Mouse (Mus musculus): ENCODE measurements around the gene Dpf2. TPM values are rescaled to one million over a fixed set of nuclear protein-coding genes. Genes with fewer than 3 reads are reported as not detected.

Dpf2 gene
- polyA plus RNA-seq, 1 experiment from 2014 or later, result 77.7 TPM

DNA sequence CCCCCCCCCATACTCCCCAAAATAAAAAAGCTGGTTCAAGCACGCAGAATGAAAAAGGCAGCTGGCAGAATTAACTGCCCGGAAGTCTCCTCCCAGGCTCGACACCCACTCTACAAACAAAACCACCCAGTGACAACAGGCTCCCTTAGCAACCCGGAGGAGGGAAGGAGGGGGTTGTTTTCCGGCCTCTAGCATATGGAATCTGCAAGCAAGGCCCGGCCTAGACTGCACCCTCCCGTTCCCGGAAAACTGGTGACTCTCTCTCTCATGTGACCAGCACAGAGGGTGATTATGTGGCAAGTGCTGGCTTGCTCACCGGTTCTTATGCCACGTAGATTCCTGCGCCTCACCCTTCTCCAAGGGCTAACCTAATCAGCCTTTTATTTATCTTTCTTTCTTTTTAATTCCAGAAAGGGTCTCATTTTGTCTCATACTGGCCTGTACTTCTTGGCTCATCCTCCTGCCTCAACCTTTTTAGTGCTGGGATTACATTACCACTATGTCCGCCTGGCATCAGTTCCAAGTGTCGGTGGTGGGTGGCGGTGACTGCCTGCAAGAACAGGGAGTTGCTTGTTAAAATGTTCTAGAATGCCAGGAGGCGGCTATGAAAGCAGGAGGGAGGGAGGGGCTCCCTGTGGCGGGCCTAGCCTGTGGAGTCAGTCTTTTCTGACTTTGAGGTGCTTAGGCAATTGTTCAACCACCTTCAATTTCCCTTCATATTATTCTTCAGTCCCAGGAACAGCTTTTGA is 66.1 kb downstream of the Dpf2 start:
- peak overlapping the region; percentile 63 for H3K4me3 ChIP-seq (ENCODE audit: low read depth, low read length)
- H3K36me3 ChIP-seq (ENCODE audit: insufficient read depth, low read length), result no peaks in the 10 kb centered on the region
- H3K9me3 ChIP-seq (ENCODE audit: low read length), result no peaks in the 10 kb centered on the region
- H3K27ac ChIP-seq (ENCODE audit: low read length), result peak overlapping the region; percentile 100
- no peaks in the 10 kb centered on the region for H3K27me3 ChIP-seq (replicated peaks; ENCODE audit: insufficient read depth, low read length)
- peak; percentile 76 for ATAC-seq
- H3K9ac ChIP-seq (replicated peaks; ENCODE audit: low read depth), result peak overlapping the region; percentile 68
- peaks cover 32% of the 10 kb centered on the region for H3K4me1 ChIP-seq (ENCODE audit: insufficient read depth, low read depth, low read length)
- 5% methylated on average over 16 of the region's 16 CpGs for WGBS
- peak; percentile 100 for DNase-seq (ENCODE audit: low spot score)
- H3K4me2 ChIP-seq (replicated peaks; ENCODE audit: low read depth, low read length), result peak overlapping the region; percentile 55
- TF ChIP-seq EP300 (IDR thresholded peaks at IDR 0.05) (peak; percentile 98), CTCF (IDR thresholded peaks at IDR 0.05) (peak; percentile 33)

Other genes with a start within 250 kb of the Dpf2 start
- 32.6 and 38.2 TPM in 2 replicates for gene Sipa1, start 249.3 kb downstream of the Dpf2 start, polyA plus RNA-seq (2015; fragmentation: Nextera tagmentation; extraction: Ambion mirVana)
- 36.8 and 36.9 TPM in 2 replicates for gene Map3k11, start 224.3 kb downstream of the Dpf2 start, polyA plus RNA-seq (2015; fragmentation: Nextera tagmentation; extraction: Ambion mirVana)
- gene Pcnx3, start 224.1 kb downstream of the Dpf2 start, polyA plus RNA-seq (2015; fragmentation: Nextera tagmentation; extraction: Ambion mirVana), result 11.3 and 12.9 TPM in 2 replicates
- gene Kcnk7, start 208.6 kb downstream of the Dpf2 start, polyA plus RNA-seq (2015; fragmentation: Nextera tagmentation; extraction: Ambion mirVana), result 0.87 and 1.3 TPM in 2 replicates
- 19.3 and 21.6 TPM in 2 replicates for gene Ehbp1l1, start 186.7 kb downstream of the Dpf2 start, polyA plus RNA-seq (2015; fragmentation: Nextera tagmentation; extraction: Ambion mirVana)
- 120 and 126 TPM in 2 replicates for gene Fam89b, start 183.4 kb downstream of the Dpf2 start, polyA plus RNA-seq (2015; fragmentation: Nextera tagmentation; extraction: Ambion mirVana)
- gene Ltbp3, start 172.1 kb downstream of the Dpf2 start, polyA plus RNA-seq (2015; fragmentation: Nextera tagmentation; extraction: Ambion mirVana), result 51.9 and 59.6 TPM in 2 replicates
- 64.6 TPM in 2 replicates for gene Scyl1, start 141.6 kb downstream of the Dpf2 start, polyA plus RNA-seq (2015; fragmentation: Nextera tagmentation; extraction: Ambion mirVana)
- 33.9 and 35.1 TPM in 2 replicates for gene Frmd8, start 37.7 kb downstream of the Dpf2 start, polyA plus RNA-seq (2015; fragmentation: Nextera tagmentation; extraction: Ambion mirVana)
- gene Slc25a45, start 35.2 kb downstream of the Dpf2 start, polyA plus RNA-seq (2015; fragmentation: Nextera tagmentation; extraction: Ambion mirVana), result 8.4 and 10.2 TPM in 2 replicates
- 1.3 and 1.5 TPM in 2 replicates for gene Tigd3, start 18.9 kb downstream of the Dpf2 start, polyA plus RNA-seq (2015; fragmentation: Nextera tagmentation; extraction: Ambion mirVana)
- gene Cdc42ep2, start 11.8 kb upstream of the Dpf2 start, polyA plus RNA-seq (2015; fragmentation: Nextera tagmentation; extraction: Ambion mirVana), result 21.3 and 23.2 TPM in 2 replicates
- 16.6 and 20.7 TPM in 2 replicates for gene Pola2, start 51.2 kb upstream of the Dpf2 start, polyA plus RNA-seq (2015; fragmentation: Nextera tagmentation; extraction: Ambion mirVana)
- gene Slc22a20, start 73.1 kb upstream of the Dpf2 start, polyA plus RNA-seq (2015; fragmentation: Nextera tagmentation; extraction: Ambion mirVana), result not detected in 2 replicates
- 11.9 and 14.3 TPM in 2 replicates for gene Capn1, start 102.9 kb upstream of the Dpf2 start, polyA plus RNA-seq (2015; fragmentation: Nextera tagmentation; extraction: Ambion mirVana)
- gene Syvn1, start 133.6 kb upstream of the Dpf2 start, polyA plus RNA-seq (2015; fragmentation: Nextera tagmentation; extraction: Ambion mirVana), result 16.3 and 18.7 TPM in 2 replicates
- 36.7 and 37.6 TPM in 2 replicates for gene Mrpl49, start 144.8 kb upstream of the Dpf2 start, polyA plus RNA-seq (2015; fragmentation: Nextera tagmentation; extraction: Ambion mirVana)
- 784 and 827 TPM in 2 replicates for gene Fau, start 144.8 kb upstream of the Dpf2 start, polyA plus RNA-seq (2015; fragmentation: Nextera tagmentation; extraction: Ambion mirVana)
- gene Znhit2, start 148.2 kb upstream of the Dpf2 start, polyA plus RNA-seq (2015; fragmentation: Nextera tagmentation; extraction: Ambion mirVana), result 31.2 and 33.9 TPM in 2 replicates
- 8.1 and 9.5 TPM in 2 replicates for gene Tm7sf2, start 155.4 kb upstream of the Dpf2 start, polyA plus RNA-seq (2015; fragmentation: Nextera tagmentation; extraction: Ambion mirVana)
- 48.7 and 52.7 TPM in 2 replicates for gene Vps51, start 164.2 kb upstream of the Dpf2 start, polyA plus RNA-seq (2015; fragmentation: Nextera tagmentation; extraction: Ambion mirVana)
- not detected in 2 replicates for gene Tmem262, start 167.0 kb upstream of the Dpf2 start, polyA plus RNA-seq (2015; fragmentation: Nextera tagmentation; extraction: Ambion mirVana)
- gene Gm28374, start 169.2 kb upstream of the Dpf2 start, polyA plus RNA-seq (2015; fragmentation: Nextera tagmentation; extraction: Ambion mirVana), result 0.35 and 0.62 TPM in 2 replicates
- 53.5 and 57.8 TPM in 2 replicates for gene Zfpl1, start 171.9 kb upstream of the Dpf2 start, polyA plus RNA-seq (2015; fragmentation: Nextera tagmentation; extraction: Ambion mirVana)
- gene Cdca5, start 172.0 kb upstream of the Dpf2 start, polyA plus RNA-seq (2015; fragmentation: Nextera tagmentation; extraction: Ambion mirVana), result 2.8 TPM in 2 replicates
- not detected in 2 replicates for gene AC131692.1, start 181.4 kb upstream of the Dpf2 start, polyA plus RNA-seq (2015; fragmentation: Nextera tagmentation; extraction: Ambion mirVana)
- gene Naaladl1, start 192.8 kb upstream of the Dpf2 start, polyA plus RNA-seq (2015; fragmentation: Nextera tagmentation; extraction: Ambion mirVana), result 0.14 TPM in 1 of 2 replicates, not detected in the other
- 22.3 and 24.5 TPM in 2 replicates for gene Sac3d1, start 205.6 kb upstream of the Dpf2 start, polyA plus RNA-seq (2015; fragmentation: Nextera tagmentation; extraction: Ambion mirVana)
- gene Snx15, start 215.3 kb upstream of the Dpf2 start, polyA plus RNA-seq (2015; fragmentation: Nextera tagmentation; extraction: Ambion mirVana), result 29.7 and 30.8 TPM in 2 replicates
- gene Batf2, start 228.0 kb upstream of the Dpf2 start, polyA plus RNA-seq (2015; fragmentation: Nextera tagmentation; extraction: Ambion mirVana), result 0.93 and 1.0 TPM in 2 replicates
- 64.5 and 64.6 TPM in 2 replicates for gene Arl2, start 228.5 kb upstream of the Dpf2 start, polyA plus RNA-seq (2015; fragmentation: Nextera tagmentation; extraction: Ambion mirVana)

Data from lung, postnatal 0 days (tissue).